Mouse (Mus musculus) mouse embryonic stem cell (cell line): ENCODE results near the gene Gstcd.

Experiments used
- in situ Hi-C, 2 experiments: fragments of 300-500 bp; cut with MboI; formaldehyde crosslinking; loops; 1 replicate in 1 of 2; 3 replicates in 1 of 2; pipeline ENCODE4 v1.14.3; 2019 to 2020; ENCODE audit warnings: low sequenced_read_pairs in 2 of 2, low pct_unique_long_range_greater_than_20kb in 1 of 2, mixed read lengths in 1 of 2; ENCODE audit not compliant: unreplicated experiment in 1 of 2

Gstcd gene

DNA sequence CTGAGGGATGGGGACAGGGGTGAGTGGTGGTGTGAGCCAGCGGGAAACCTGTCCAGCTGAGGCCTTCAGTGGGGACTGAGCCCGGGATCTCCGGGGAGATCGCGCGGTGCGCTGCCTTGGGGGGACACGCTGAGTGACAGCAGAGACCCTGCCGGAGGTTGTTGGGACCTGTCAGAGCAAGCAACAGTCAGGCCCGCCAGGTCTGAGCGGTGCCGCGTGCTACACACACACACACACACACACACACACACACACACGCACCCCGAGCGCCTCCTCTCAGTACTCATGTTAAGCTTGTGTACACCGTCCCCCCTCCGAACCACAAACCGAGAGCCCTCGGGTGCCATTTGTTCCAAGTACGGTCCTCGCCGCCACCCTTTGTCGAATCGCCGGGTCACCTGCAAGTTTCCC is 142.4 kb downstream of the Gstcd start:
- in situ Hi-C loops, result no loop called here

DNA sequence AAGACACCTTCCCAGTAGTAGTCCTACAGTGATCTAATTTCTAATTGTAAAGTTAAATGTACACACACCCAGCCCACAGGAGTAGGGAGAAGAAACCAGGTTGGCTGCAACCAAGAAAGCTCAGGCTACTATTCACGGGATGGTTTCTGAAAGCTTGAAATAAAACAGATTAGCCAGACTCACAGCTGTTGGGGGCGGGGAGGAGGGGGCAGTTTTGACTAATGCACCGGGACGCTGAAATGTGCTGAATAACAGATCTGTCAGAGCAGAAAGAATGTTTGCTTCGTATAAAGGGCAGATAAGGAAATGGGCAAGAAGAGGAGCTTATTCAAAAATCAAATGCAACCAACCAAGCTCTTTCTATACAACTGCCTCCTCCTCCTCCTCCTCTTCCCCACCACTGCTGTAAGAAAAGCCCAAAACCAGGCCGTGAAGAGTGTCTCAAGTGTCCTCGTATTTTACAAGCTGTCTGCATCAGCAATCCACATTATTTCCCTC is 143.5 kb downstream of the Gstcd start:
- in situ Hi-C loops, result no loop called here

- in situ Hi-C loops, result no loop called here
Observed at GRCm38 (mm10) chr3:132946086-132946485, 145.7 kb downstream of the Gstcd start.

DNA sequence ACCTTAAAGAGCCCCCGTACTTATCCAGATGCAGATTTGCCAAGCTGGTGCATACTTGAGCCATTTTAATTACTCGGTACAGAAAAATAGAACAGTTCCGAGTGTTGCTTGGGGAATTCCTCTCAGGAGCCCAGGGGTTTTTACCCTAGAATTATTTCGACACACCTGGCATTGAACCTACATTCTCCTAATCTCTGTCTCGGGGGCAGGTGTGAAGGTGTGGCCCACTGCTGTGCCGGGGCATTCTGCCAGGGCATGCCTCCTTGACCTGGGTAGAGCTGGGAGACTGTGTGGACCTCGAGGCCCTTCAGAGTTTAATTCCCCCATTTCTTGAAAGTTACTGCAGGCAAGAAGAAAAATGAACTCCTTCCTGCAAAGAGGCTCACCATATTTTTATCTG is 146.2 kb downstream of the Gstcd start:
- in situ Hi-C loops, result no loop called here

DNA sequence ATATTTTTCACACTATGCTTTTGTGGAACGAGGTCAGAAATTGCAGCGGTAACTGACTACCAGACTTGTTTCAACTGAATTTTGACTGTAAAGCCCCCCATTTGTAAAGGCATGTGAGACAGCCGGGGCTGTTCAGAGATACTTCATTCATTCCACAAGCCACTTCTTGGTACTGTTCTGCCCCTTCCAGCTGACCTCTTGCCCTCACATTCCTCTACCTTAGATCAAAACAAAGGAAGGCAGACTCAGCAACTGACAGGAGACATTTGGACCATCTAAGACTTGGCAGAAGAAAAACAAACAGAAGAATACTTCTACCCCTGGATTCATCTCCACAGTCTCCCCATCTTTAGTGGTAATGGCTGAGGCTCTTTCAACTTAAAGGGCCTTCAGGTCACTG is 147.2 kb downstream of the Gstcd start:
- in situ Hi-C loops, result no loop called here

DNA sequence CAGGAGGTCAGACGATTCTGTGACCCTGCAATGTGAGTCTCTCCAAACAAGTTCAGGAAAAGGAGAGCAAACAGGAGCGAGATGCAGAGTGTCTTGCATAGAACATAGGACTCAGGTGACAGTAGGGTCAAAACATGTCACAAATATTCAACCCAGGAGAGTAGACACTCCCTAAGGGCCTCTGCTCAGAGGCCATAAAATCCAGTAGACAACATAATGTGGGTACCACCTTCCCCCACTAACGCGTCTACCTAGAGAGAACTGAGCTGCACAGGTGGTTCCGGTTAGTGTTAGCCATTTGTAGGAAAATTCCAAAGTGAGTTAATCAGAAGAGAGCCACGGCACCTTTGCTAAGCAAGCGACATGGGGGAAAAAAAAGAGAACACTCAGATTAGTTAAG is 147.6 kb downstream of the Gstcd start:
- in situ Hi-C loops, result no loop called here

DNA sequence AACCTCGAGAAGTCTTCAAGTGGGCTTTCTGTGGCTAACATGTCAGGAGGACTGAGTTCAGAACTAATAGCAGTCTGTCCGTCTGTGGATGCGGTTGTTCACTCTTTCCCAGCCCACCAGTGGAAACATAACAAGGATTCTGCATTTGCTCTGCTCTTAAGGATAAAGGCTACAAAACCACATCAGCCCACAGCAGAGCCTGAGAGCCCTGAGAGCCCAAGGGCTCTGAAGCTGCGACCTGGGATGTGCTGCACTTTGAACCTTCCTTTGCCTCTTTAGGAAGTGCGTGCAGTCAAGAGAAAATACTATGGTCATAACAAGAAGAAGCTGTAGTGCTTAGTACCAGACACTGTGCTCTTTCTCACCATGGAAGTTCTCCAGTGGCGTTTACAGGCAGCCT is 149.1 kb downstream of the Gstcd start:
- in situ Hi-C loops, result no loop called here

DNA sequence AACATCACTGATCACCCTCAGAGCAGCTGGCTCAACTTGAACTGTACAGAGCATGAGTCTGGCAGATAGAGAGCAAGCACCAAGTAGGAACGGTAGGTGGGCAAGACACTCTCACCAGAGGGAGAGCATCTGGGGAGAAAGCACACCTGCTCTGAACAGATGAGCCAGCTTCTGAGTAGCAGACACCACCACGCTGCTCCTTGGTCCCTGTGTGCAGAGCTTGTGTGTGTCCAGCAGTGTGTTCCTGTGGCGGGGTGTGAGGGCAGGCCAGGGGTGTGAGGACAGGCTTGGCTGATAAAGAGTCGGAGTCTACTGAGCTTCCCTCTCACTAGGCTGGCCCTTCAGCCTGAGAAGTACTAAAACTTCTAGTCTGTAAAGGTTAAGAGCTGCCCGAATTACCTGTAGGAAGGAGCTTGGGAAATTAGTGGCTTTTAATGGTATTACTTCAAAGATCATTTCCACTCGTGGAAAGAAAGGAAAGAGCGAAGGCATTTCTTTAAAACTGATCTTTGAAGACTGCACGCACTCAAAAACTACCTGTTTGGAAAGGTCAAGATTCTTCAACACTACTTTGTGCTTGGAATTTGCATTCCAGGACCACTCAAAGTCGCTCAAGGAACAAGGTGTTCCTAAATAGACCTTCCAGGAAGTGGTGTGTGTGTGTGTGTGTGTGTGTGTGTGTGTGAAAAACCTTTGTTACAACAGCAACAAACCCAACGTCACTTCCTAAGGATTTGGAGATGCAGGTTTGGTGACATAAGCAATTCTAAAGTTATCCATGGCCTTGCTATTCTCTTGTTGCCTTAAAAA is 151.4 kb downstream of the Gstcd start:
- in situ Hi-C loops, result no loop called here

GRCm38 (mm10) chr3:132939006-132939405 is 152.8 kb downstream of the Gstcd start:
- in situ Hi-C loops, result no loop called here

DNA sequence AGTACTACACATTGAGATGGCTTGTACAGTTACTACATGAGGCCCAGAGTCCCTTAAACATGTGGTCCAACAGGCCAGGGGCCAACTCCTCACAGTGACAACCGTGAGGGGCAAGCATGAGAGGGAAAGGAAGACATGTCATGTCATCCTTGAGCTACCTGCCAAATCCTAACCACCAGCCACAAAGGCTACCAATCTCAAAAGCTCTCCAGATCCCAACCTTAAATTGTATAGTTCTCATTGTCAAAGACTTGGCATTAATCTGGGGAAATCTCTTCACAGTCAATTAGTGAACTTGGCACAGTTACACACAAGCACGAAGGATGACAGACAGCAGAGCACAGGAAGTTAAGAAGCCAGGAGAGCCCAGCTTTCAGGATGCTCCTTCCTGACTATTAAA is 157.2 kb downstream of the Gstcd start:
- in situ Hi-C loops, result no loop called here
